Mouse (Mus musculus) kidney, adult 18-20 months (tissue): ENCODE data around the gene Cfd.

Source experiments
- DNase-seq: peaks from one replicate; pipeline ENCODE4 v3.0.0; 2021

Cfd gene

DNA sequence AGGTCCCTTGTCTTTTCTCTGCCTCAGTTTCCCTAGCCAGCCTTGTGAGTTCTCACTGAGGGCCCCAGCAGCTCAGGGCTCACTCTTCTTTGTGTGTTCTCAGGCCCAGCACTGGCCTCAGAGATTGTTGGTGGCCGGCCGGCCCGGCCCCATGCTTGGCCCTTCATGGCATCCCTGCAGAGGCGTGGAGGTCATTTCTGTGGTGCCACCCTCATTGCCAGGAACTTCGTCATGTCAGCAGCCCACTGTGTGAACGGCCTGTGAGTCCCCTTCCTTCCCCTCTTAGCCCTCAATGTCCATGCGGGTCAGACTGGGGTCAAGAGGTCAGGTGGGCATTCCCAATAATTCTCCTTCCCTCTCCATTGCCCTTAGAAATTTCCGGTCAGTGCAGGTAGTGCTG is 4.0 kb upstream of the Cfd start:
- no peak for DNase-seq

DNA sequence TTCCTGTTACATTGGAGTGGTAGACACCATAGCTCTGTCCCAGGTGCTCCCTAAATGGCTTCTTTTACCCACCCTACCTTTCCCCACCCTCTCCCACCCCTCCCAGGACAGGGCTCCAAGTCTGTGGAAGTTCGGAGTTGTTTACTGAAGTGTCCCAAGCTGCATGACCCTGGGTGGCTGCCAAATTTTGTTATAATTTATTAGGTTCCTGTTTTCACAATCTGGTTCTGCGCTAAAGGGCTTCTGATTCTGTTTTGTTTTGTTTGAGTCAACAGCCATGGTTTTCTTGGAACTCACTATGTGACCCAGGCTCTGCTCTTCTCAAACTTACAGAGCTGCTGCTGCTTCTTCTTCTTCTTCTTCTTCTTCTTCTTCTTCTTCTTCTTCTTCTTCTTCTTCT is 1.3 kb upstream of the Cfd start:
- no peak for DNase-seq

DNA sequence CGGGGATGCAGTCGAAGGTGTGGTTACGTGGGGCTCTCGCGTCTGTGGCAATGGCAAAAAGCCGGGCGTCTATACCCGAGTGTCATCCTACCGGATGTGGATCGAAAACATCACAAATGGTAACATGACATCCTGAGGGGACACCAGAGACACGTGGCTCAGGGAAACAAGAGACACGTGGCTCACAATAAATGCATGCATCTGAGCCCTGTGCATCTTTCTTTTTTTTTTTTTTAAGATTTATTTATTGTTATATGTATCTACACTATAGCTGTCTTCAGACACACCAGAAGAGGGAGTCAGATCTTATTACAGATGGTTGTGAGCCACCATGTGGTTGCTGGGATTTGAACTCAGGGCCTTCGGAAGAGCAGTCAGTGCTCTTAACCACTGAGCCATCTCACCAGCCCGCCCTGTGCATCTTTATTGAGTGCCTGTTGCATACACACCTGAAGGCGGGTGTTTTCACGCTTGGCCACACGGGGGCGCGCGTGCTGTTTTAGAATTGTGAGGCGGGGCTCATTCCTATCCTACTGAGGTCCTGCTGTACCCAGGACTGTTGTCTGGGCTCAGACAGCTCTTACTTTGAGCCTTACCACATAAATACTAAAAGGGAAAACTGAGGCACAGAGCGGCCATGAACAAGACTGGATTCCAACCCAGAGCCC is 1.9 kb downstream of the Cfd start:
- peak; percentile 86 for DNase-seq

DNA sequence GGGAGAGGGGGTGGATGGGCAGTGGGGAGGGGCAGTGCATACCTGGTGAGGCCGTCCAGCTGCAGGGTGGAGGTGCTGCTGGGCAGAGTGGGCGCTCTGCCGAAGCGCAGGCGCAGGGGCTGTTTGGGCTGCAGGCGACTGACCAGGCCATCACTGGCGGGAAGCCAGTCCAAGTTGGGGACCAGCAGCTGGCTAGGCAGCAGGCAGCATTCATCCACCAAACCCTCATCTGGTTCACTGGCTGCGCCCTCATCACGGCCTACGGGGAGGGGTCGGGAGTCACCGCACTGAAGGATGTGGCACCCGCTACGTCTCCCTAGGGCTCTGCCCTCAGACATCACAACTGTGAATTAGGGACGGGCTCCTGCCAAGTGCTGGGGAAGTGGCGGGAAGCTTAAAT is 5.7 kb downstream of the Cfd start:
- no peak for DNase-seq

DNA sequence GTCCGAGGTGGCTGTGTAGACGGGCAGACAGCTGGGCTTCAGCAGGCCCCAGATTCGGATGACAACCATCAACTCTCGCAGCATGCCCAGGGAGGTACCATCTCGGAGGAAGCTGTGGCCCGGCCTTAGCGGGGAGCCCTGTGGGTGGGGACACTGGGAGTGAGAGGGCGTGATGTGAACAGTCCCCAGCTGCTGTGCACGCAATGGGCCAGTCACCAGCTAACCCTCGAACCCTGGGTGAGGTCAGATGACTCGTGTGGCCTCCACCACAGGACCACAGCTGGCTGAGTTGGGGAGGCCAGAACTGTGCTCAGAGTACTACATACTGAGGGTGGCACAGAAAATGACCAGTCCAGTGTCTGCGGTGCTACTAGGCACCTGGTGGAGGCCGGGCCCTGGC is 6.2 kb downstream of the Cfd start:
- DNase-seq = no peak

DNA sequence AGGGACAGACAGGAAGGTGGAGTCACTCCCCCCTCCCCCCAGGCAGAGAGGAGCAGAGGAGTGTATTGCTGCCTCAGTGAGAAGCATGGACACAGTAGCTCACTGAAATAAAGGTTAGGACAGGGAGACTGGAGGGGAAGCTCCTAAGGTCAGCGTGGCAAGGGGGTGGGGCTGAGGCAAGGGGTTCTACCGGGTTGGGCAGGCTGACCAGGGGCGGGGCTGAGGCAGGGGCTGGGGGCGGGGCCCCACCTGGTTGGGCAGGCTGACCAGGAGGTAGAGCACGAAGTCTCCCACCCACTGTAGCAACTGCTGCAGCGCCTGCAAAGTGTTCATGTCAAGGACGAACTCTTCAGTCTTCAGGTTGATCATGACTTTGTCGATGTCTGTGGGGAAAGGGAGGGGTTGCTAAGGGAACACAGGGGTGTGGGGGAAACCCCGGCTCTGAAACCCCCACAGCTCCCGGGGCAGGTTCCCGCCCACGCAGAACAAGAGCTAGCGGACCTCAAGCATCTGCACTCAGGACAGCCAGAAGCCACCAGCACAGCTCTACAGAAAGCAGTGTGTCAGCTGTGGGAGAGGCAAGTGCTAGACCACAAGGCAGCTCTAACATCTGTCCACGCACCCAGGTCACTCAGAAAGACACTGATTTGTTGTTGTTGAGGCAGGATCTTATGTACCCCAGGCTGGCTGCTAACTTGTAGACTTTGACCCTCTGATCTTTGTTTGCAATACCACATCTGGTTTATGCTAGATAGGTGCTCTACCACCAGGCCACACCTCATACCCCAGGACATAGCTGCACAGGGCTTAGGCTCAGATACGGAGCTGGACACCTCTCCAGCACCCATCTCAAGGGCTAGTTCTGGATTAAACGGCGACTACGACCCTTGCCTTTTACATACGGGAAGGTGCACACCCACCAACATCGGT is 6.9 kb downstream of the Cfd start:
- peak; percentile 25 for DNase-seq

DNA sequence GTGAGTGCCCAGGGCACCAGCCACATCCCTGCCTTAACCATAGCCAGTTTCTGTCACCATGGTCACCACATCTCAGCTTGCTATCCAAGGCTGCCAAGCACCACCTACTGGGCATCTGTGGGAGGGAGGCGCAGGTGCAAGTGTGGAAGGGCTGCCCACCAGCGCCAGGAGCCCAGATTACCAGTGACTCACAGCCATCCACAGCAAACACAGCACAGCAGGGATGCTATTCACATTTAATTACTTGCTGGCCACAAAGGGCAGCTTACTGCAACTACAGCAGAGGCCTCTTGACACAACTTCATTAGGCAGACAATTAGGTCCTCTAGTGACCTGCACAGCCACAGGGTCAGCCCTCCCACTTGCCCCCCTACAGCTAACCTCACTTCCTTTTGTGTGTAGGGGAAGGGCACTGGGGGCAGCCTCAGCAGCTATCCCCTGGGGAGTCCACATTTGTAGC is 10.3 kb downstream of the Cfd start:
- no peak for DNase-seq

DNA sequence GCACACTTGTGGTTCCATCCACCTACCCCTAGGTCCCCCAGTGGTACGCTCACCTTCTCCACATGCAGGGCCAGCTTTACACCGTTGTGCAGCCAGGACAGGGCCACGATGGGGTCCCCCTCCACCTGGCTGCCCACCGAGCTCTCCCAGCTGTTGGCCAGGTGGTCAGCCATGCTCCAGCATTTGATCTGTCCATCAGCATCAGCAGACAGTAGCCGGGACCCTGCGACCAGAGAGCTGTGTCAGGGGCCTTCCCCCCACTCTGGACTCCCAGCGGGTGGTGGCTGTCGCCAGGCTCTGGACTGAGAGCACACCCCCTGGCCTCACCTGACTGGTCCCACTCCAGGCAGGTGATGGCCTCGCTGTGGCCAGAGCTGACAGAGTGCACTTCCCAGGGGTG is 16.1 kb downstream of the Cfd start:
- DNase-seq = no peak

DNA sequence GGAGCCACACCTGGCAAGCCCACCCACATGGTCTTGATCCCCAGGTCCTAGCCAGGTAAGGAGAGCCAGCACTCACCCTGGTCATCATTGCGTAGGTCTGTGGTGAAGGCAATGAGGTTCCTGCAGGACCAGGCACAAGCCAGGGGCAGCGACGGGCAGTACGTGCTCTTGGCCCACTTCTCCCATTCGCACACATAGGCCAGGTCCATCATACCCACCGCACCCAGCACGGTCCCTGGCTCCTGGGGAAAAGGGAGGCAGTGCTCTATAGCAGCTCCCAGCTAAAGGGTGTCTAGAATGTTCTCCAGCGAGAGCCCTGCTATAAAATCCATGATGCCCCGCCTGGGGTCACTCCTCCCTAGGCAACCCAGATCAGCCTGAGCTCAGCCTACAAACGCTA is 16.8 kb downstream of the Cfd start:
- no peak for DNase-seq

DNA sequence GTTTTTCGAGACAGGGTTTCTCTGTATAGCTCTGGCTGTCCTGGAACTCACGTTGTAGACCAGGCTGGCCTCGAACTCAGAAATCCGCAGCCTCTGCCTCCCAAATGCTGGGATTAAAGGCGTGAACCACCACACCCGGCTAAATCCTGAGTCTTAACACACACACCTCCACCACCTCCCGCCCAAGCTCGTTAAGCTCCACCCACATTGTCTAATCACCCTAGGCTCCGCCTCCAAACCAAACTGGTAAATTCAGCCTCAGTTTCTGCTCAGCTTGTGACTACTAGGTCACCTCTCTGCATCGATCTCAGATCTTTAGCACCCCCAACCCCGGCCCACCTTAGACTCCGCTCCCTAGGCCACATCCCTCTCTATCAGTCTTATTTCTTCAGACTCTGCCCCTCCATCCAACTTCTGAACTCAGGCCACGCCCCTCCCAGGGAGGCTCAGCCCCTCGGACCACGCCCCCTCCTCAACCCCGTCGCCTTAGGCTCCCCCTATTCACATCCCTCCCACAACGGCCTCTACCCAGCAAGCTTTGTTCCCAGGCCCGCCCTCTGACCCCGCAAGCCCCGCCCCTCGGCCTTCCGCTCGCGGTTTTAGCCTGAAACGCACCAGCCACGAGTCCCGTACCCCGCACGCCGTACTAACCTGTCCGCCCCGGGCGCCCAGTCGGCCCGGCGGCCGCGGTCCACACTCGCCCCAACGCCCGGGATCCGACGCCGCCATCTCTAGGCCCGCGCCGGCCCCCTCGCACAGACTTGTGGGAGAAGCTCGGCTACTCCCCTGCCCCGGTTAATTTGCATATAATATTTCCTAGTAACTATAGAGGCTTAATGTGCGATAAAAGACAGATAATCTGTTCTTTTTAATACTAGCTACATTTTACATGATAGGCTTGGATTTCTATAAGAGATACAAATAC is 17.8 kb downstream of the Cfd start, which contains the start of gene Med16:
Med16 (minus strand) TSS at position 757 of the 925 bp plus-strand sequence.
- peak; percentile 98 for DNase-seq

DNA sequence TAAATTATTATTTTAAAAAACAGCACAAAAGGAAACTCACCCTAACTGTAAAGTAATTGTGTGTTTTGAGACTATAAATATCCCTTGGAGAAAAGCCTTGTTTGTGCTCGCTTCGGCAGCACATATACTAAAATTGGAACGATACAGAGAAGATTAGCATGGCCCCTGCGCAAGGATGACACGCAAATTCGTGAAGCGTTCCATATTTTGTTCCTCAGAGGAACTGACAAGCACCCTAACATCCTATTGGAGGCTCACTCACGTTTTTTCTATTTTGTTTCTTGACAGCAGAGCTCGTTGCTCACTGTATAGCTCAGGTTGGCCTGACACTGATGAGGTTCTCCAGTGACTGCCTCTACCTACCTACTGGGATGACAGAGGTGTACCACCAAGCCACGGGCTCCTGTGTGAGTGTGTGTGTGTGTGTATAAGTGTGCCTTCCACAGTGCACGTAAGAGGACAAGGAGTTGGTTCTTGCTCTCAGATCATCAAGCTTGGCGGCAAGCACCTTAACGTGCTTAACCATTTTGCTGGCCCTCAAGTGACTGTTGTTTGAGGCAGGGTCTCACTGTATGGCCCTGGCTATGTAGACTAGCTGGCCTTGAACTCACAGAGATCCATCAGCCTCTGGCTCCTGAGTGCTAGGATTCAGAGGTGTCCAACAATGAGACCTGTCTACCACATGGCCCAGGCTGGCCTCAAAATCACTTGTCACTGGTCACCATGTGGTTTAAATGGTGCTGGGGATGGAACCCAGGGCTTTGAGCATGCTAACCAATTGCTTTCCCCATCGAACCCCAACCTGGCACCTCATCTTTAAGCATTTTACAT is 18.7 kb downstream of the Cfd start:
- DNase-seq = peak; percentile 64

DNA sequence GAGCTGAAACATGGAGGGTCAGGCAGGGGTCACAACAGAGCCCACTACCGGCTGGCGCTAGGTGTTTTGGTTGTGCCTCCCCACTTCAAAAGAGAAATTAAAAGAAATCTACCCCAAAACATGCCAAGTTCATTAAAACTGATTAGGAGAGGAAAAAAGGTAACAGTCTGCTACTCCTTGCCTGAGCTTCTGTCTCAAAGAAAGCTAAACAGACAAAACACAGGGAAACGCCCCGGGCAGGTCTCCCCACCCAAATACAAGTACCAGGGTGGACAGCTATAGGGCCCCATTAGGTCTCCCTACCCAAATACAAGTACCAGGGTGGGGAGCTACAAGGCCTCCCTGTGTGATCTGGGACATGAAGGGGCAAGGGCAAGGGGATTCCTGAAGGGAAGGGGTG is 19.9 kb downstream of the Cfd start, which contains the start of gene Gm26602:
Gm26602 (plus strand) TSS at position 301 of the 400 bp plus-strand sequence.
- DNase-seq = no peak

DNA sequence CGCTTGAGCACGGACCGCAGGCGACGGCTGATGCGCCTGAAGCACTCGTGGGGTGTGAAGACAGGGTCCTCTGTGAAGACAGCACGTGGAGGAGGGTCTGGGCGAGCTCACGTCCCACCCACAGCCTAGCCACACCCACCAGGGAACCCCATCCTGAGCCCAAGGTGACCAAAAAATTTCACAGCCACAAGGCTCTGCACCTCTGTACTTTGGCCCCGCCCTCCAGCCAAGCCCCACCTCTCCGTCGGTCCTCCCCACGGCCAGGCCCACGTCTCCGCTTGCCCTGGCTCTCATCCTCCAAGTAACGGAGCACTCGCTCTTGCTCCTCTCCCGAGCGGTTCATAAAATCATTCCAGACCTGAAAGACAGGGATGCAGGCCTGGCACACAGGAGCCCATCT is 21.8 kb downstream of the Cfd start:
- no peak for DNase-seq

DNA sequence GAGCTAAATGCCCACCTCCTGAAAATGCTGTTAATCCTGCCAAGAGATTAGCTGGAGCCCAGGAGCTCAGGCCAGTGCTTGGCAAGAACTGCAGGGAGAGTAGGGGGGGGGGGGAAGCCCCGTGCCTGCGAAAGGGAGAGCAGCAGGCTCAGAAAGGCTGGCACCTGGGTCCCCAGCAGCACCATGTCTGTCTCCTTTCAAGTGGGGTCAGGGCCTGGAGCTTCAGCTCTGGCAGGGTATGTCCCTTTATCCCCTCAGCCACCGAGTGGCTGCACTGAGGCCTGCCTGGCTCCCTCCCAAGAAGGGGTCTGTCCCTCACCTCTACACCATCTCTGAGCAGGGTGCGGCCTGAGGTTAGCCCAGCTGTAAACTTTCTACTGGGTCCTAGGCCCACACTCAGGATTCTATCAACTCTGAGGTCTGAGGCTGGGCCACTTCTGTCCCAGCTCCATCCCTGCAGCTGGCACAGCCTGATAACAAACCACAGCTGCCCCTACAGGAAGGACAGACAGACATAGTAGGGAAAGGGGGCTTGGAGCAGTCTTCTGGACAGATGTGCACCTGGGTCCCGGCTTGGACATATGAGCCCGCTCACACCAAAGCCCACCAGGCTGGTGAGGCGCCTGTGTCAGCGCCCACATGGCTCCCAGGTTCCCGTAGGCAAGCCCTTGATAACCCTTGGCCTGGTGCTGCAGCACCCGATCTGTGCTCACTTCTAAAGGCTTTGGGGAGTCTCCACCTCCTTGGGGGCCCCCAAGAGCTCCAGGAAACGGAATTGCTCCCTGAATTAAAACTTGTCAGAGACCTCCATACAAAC is 23.7 kb downstream of the Cfd start:
- no peak for DNase-seq

DNA sequence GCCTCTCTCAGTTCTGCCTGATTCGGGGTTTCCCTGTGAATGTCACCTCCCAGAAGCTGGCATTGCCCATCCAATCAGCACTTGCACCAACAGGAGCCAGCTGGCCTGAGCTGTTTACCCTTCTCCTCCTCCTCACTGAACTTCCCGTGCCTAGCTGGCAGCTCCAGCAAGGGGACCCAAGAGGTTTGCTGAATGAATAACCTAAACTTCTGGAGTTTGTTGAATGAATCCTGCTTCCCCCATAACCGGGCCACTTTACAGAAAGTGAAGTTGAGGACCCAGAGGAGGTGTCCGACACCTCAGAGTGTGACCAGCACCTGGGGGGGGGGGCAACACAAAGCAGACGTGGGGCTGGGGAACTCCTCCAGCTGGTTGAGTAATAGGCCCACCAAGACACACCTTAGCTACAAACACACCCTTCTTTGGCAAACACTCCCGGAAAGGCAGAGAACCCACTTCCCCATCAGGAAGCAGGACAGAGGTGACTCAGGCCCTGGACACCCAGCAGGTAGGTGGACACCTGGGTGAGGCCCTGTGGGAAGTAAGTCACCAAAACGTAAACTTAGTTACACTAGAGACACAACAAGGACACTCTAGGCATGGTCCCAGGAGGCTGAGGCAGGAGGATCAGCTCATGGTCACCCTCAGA is 24.4 kb downstream of the Cfd start:
- DNase-seq = no peak

DNA sequence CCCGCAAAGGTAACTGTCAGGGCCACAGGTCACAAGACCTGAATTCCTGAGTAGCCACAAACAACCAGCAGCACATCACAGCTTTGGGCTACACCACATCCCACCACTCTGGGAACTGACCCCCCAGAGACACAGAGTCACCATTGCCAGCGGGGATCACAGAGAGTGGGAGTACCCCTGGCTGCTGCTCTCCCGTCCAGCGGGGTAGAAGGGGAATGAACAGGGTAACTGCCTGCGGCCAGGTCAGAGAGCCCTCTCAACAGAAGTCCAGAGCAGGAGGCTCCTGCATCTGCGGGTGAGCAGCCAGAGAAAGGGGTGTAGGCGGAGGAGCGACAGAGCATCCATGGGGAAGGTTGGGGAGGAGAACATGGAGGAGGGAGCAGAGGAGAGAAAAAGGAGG is 25.4 kb downstream of the Cfd start:
- no peak for DNase-seq

DNA sequence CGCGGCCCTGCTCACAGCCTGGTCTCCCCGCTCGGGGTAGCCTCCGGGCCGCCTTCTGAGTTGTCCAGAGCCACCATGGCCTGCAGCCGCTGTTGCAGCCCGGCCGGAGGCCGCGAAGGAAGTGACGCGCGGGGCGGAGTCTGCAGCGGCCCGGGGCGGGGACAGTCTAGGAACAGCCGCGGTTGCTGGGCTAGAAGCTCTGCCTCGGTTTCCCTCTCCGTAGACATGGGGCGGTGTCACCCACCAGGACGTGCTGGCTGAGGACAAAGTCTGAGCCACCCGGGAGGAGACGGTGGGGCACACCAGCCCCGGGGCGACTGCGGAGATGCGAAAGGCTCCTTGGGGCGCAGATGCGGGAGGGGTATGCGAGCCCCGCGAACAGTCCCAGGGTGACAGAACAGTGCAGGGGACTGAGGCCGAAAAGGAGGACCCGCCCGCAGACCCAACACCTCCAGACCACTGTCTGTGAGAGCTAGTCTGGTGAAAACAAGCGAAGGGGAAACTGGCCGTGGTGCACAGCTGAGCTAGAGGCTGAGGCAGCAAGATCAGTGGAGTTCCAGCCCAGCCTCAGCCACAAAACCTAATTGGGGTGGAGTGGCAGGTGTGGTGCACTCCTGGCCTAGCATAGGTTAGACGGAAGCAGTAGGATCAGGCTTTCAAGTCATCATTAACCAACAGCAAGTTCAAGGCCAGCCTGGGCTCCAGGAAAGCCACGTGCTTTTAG is 26.3 kb downstream of the Cfd start, which contains the start of gene Kiss1r:
Kiss1r (plus strand) TSS at position 164 of the 724 bp plus-strand sequence.
- peak; percentile 90 for DNase-seq

DNA sequence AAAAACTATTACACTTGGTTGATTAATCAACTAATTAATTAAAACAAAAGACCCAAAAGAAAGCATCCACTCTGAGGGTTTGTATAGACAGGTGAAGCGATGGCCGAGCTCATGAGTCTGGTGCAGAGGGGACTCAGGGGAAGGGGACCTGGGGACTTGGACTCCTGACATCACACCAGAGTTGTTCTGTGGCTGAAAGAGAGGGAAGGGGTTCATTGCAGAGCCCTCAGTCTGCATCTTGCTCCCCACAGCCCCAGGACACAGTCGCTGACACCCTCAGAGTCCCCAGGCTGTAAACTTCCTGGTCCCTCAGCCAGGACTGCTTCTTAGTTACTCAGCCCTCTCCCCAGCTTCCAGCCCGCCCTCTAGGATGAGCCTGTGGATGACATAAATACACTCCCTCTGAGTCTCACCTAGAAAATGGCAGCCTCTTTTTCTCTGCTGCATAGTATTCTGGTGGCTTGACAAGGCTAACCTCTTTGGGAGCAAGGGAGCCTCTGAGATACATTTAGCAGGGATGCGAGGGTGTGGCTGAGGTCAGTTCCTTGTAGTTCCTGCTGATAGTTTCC is 27.0 kb downstream of the Cfd start:
- DNase-seq = no peak
